Comparison of ENCODE assay signal across 18 mouse cellular contexts in genomic region chr8:57602511-57602910, GRCm38 (mm10). TPM values are rescaled to one million over a fixed set of nuclear protein-coding genes. Genes with fewer than 3 reads are reported as not detected.
DNase-seq lines count a peak whose midpoint lies in the region; ATAC-seq and TF ChIP-seq lines count a peak whose summit lies in the region.
"Had no signal": no experiment of that assay in that cellular context is flagged by ENCODE, and none has a peak within 500 bp of the region (broad histone marks: within the 10 kb centered on the region; RNA-seq: fewer than 3 reads in every experiment).

No protein-coding gene starts in this region.

- H3K4me1 ChIP-seq in liver, embryonic 11.5 days (replicated peaks; ENCODE audit: control insufficient read depth, insufficient read depth, low read length): peaks cover 17% of the 10 kb centered on the region
- H3K4me1 ChIP-seq in liver, embryonic 14.5 days (replicated peaks; ENCODE audit: control insufficient read depth in 2 of 2, insufficient read depth in 2 of 2, low read length in 1 of 2): peaks cover 5 to 14% of the 10 kb centered on the region in 2 experiments
- H3K4me1 ChIP-seq in small intestine, adult 2 months (ENCODE audit: control insufficient read depth, insufficient read depth, insufficient read length, low read length): peaks cover 6% of the 10 kb centered on the region; the same call in 1 of the 2 replicates
- peaks cover 7% of the 10 kb centered on the region; the same call in 1 of the 2 replicates for H3K4me1 ChIP-seq in forebrain, embryonic 13.5 days

- DNase-seq in liver, embryonic 11.5 days (ENCODE audit: low spot score): no peak
- no peak for DNase-seq in liver
- no peak for DNase-seq in liver, embryonic 14.5 days (ENCODE audit: low read depth in 3 of 3, low spot score in 3 of 3)
- no peak for DNase-seq in layer of hippocampus, postnatal 25 days (ENCODE audit: extremely low spot score in 1 of 2, low spot score in 1 of 2)
- DNase-seq: gastrocnemius, postnatal 25 days; kidney, adult 8-10 months; midbrain, embryonic 14.5 days; thymus, adult 2 months; thymus, postnatal 4 days had no signal

- 52% methylated on average over 5 of the region's 5 CpGs for WGBS in liver, embryonic 11.5 days
- WGBS in liver, embryonic 14.5 days (ENCODE audit: insufficient replicate concordance): 31% methylated on average over 5 of the region's 5 CpGs
- WGBS in small intestine, adult 2 months: 27% methylated on average over 5 of the region's 5 CpGs
- WGBS in forebrain, embryonic 13.5 days: 90% methylated on average over 5 of the region's 5 CpGs

- no peak overlapping the region for H3K9ac ChIP-seq in liver, embryonic 11.5 days (ENCODE audit: low read depth, low read length)
- H3K9ac ChIP-seq in liver, embryonic 14.5 days (replicated peaks): no peak overlapping the region
- H3K9ac ChIP-seq in forebrain, embryonic 13.5 days: no peak overlapping the region
- H3K9ac ChIP-seq: heart, embryonic 12.5 days; hindbrain, embryonic 14.5 days had no signal

- no peak for TF ChIP-seq CTCF in liver, embryonic 14.5 days (IDR thresholded peaks at IDR 0.05; ENCODE audit: low read depth)
- TF ChIP-seq CTCF in small intestine, adult 2 months (IDR thresholded peaks at IDR 0.05; ENCODE audit: extremely low read depth, insufficient read length, insufficient replicate concordance, low read depth, low read length): no peak

- H3K27ac ChIP-seq in liver, embryonic 11.5 days (ENCODE audit: low read depth, low read length): no peak overlapping the region
- no peak overlapping the region for H3K27ac ChIP-seq in liver, embryonic 14.5 days
- H3K27ac ChIP-seq in small intestine, adult 2 months (ENCODE audit: insufficient read depth, low read depth, low read length): peak overlapping the region; percentile 69; the same call in 1 of the 2 replicates
- no peak overlapping the region for H3K27ac ChIP-seq in forebrain, embryonic 13.5 days
- H3K27ac ChIP-seq: hindbrain, embryonic 14.5 days; kidney, postnatal 0 days had no signal

- no peak for TF ChIP-seq EP300 in liver, embryonic 14.5 days (IDR thresholded peaks at IDR 0.05; ENCODE audit: low read depth)

- peak overlapping the region; percentile 41 for H3K4me2 ChIP-seq in liver, embryonic 11.5 days
- peak overlapping the region; percentile 20; the same call in 1 of the 2 replicates for H3K4me2 ChIP-seq in liver, embryonic 14.5 days (ENCODE audit: low read depth)
- H3K4me2 ChIP-seq in forebrain, embryonic 13.5 days: no peak overlapping the region
- H3K4me2 ChIP-seq: heart, embryonic 12.5 days; hindbrain, embryonic 14.5 days had no signal

- H3K4me3 ChIP-seq in liver, embryonic 11.5 days (ENCODE audit: low read depth, low read length): no peak overlapping the region
- no peak overlapping the region for H3K4me3 ChIP-seq in liver, embryonic 14.5 days (ENCODE audit: insufficient read depth in 1 of 2, low read depth in 2 of 2, low read length in 2 of 2)
- no peak overlapping the region for H3K4me3 ChIP-seq in small intestine, adult 2 months (ENCODE audit: low read depth, low read length)
- no peak overlapping the region for H3K4me3 ChIP-seq in forebrain, embryonic 13.5 days
- H3K4me3 ChIP-seq: heart, embryonic 12.5 days had no signal

- no peak for TF ChIP-seq POLR2A in small intestine, adult 2 months (IDR thresholded peaks at IDR 0.05; ENCODE audit: low read depth, low read length)

- peak; percentile 70; the same call in 1 of the 2 replicates for ATAC-seq in liver, embryonic 11.5 days (replicated peaks; ENCODE audit: low FRiP score)
- 0 out of 2 replicates have a peak, but pooled peaks have one; percentile 39 for ATAC-seq in common myeloid progenitor, adult 5-6 weeks (replicated peaks; ENCODE audit: low read depth, poor library complexity, severe bottlenecking)
- ATAC-seq in liver, embryonic 14.5 days (ENCODE audit: insufficient read depth): peak; percentile 72; the same call in 1 of the 2 replicates
- ATAC-seq in forebrain, embryonic 13.5 days: no peak
- ATAC-seq: activated CD4-positive, CD25-positive, alpha-beta regulatory T cell, adult 4 months; forebrain, embryonic 14.5 days had no signal

- H3K27me3 ChIP-seq in liver, embryonic 11.5 days (replicated peaks; ENCODE audit: control insufficient read depth, insufficient read depth, low read length): no peaks in the 10 kb centered on the region
- H3K27me3 ChIP-seq in liver, embryonic 14.5 days (ENCODE audit: control insufficient read depth, insufficient read depth, low read length): no peaks in the 10 kb centered on the region
- no peaks in the 10 kb centered on the region for H3K27me3 ChIP-seq in small intestine, adult 2 months (ENCODE audit: control insufficient read depth, insufficient read depth, low read length)
- H3K27me3 ChIP-seq in forebrain, embryonic 13.5 days: no peaks in the 10 kb centered on the region
- H3K27me3 ChIP-seq: megakaryocyte, embryonic 14.5 days had no signal

- H3K36me3 ChIP-seq in liver, embryonic 11.5 days (ENCODE audit: control insufficient read depth, insufficient read depth, low read length): no peaks in the 10 kb centered on the region
- no peaks in the 10 kb centered on the region for H3K36me3 ChIP-seq in liver, embryonic 14.5 days (replicated peaks; ENCODE audit: control insufficient read depth, insufficient read depth, low read depth)
- no peaks in the 10 kb centered on the region for H3K36me3 ChIP-seq in small intestine, adult 2 months (ENCODE audit: control insufficient read depth, insufficient read depth, low read length)
- H3K36me3 ChIP-seq in forebrain, embryonic 13.5 days (ENCODE audit: poor library complexity, severe bottlenecking): no peaks in the 10 kb centered on the region
- H3K36me3 ChIP-seq: heart, embryonic 12.5 days had no signal

- H3K9me3 ChIP-seq in liver, embryonic 11.5 days (ENCODE audit: control insufficient read depth, low read length): no peaks in the 10 kb centered on the region
- H3K9me3 ChIP-seq in liver, embryonic 14.5 days (ENCODE audit: control insufficient read depth, low read length): no peaks in the 10 kb centered on the region
- H3K9me3 ChIP-seq in forebrain, embryonic 13.5 days (replicated peaks): no peaks in the 10 kb centered on the region
- H3K9me3 ChIP-seq: heart, embryonic 12.5 days; megakaryocyte, embryonic 14.5 days had no signal

RNA-seq across cellular contexts. Expression of gene Galnt7, which starts 50.3 kb away (rescaled TPM):
- polyA plus RNA-seq in liver, embryonic 11.5 days (2014; fragmentation: Nextera tagmentation; extraction: Ambion mirVana): 17.4 and 22.6 TPM in 2 replicates
- total RNA-seq in common myeloid progenitor, adult 5-6 weeks (2017): 14.5 and 23.1 TPM in 2 replicates
- 1.3 and 2.5 TPM in 2 replicates for polyA plus RNA-seq in liver, embryonic 14.5 days (2012; rRNA removed)
- 3.8 and 4.4 TPM in 2 replicates for polyA plus RNA-seq in liver, embryonic 14.5 days (2014; fragmentation: Nextera tagmentation; extraction: Ambion mirVana)
- 2.2 and 3.7 TPM in 2 replicates for polyA plus RNA-seq in small intestine, adult 2 months (2012; rRNA removed)
- polyA plus RNA-seq in forebrain, embryonic 13.5 days (2015; fragmentation: Nextera tagmentation; extraction: Ambion mirVana): 10.6 and 14.7 TPM in 2 replicates
- 10 to 100 TPM in 1 of 2 experiments, 1 to 10 TPM in 1; 9.1 to 10.5 TPM for total RNA-seq in layer of hippocampus, postnatal 25 days (2021)
